Mouse (Mus musculus) hindbrain, postnatal 0 days (tissue): ENCODE measurements around the gene Them7. TPM values are rescaled to one million over a fixed set of nuclear protein-coding genes. Genes with fewer than 3 reads are reported as not detected.

Source experiments
- ATAC-seq: fragments of 200-750 bp; cut with Nextera tagmentation; 2 replicates; pipeline ENCODE4 v1.8.0; 2017; ENCODE audit warnings: mild to moderate bottlenecking, moderate TSS enrichment, moderate library complexity
- DNase-seq: peaks from one replicate; pipeline ENCODE4 v3.0.0-alpha.2; 2015; ENCODE audit warnings: low spot score
- H3K27ac ChIP-seq: fragments of 300-500 bp; sonication (generic); 2 replicates; pipeline ENCODE4 v1.5.1; 2014; ENCODE audit warnings: mild to moderate bottlenecking
- H3K27me3 ChIP-seq: fragments of 300-500 bp; sonication (generic); 2 replicates; pipeline ENCODE4 v1.6.1; 2014; ENCODE audit warnings: low read length, mixed read lengths; ENCODE audit not compliant: insufficient read depth
- H3K36me3 ChIP-seq: fragments of 300-500 bp; sonication (generic); 2 replicates; pipeline ENCODE4 v1.6.1; 2014; ENCODE audit warnings: low read length, mixed read lengths; ENCODE audit not compliant: insufficient read depth
- H3K4me1 ChIP-seq: fragments of 300-500 bp; sonication (generic); 2 replicates; pipeline ENCODE4 v1.6.1; 2014; ENCODE audit warnings: antibody characterized with exemption, low read length, mixed read lengths; ENCODE audit not compliant: insufficient read depth
- H3K4me2 ChIP-seq: fragments of 300-500 bp; sonication (generic); 2 replicates; pipeline ENCODE4 v1.6.1; 2014; ENCODE audit warnings: low read depth, mild to moderate bottlenecking, low read length, moderate library complexity, mixed read lengths
- H3K4me3 ChIP-seq: fragments of 300-500 bp; sonication (generic); 2 replicates; pipeline ENCODE4 v1.5.1; 2014; ENCODE audit warnings: low read length
- H3K9ac ChIP-seq: fragments of 300-500 bp; sonication (generic); replicated peaks from 2 replicates; pipeline ENCODE4 v1.6.1; 2014; ENCODE audit warnings: mild to moderate bottlenecking, low read length, moderate library complexity, mixed read lengths
- H3K9me3 ChIP-seq: fragments of 300-500 bp; sonication (generic); 2 replicates; pipeline ENCODE4 v1.6.1; 2016; ENCODE audit warnings: low read length, mixed read lengths
- CTCF ChIP-seq: IDR thresholded peaks from 2 replicates; pipeline ENCODE4 v1.5.1; 2016; ENCODE audit warnings: antibody characterized with exemption, control low read depth, low read depth
- WGBS: fragments of 180-500 bp; shearing (Covaris S2); extraction: QIAGEN DNeasy Blood & Tissue Kit; methylation state at CpG from one replicate; pipeline ENCODE4 v1.1.7; 2014; 5-methylcytosine and 5-hydroxymethylcytosine counted together
- polyA plus RNA-seq: library from polyadenylated mRNA; unstranded; fragments of >200 nt; fragmentation: Nextera tagmentation; extraction: Ambion mirVana; gene quantifications from 2 replicates; pipeline ENCODE4 v1.2.1, GENCODE M21; 2015
- total RNA-seq: library from RNA; depleted of rRNA; stranded (reverse); fragments of >200 nt; gene quantifications from 2 replicates; pipeline ENCODE4 v1.2.3, GENCODE M21; 2014

The Them7 gene
- total and polyA plus RNA-seq, 2 experiments from 2014 or later = 0.15 TPM; not detected in 1

DNA sequence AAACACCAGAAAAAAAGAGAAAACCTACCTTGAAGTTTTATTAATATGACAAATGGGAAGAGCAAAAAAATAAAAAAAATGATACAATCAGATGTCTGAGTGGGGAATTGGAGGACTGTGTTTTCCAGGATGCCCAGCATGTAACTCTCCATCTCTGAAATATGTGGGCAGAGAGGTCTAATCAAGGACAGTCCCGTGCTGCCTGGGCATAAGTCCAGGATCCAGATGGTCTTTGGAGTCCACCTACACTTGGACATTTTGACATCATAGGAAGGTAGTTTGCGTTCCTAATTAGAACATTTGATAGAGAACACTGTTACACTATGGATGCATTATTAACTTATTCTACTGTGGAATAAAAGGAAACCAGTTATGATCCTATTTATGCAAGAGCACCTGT, 33.3 kb downstream of the Them7 start:
- no peak for TF ChIP-seq CTCF
- Histone ChIP-seq H3K4me3 (no peak overlapping the region), H3K36me3 (no peaks in the 10 kb centered on the region), H3K9me3 (no peaks in the 10 kb centered on the region), H3K4me2 (no peak overlapping the region), H3K27ac (no peak overlapping the region), H3K4me1 (no peaks in the 10 kb centered on the region), H3K27me3 (no peaks in the 10 kb centered on the region), H3K9ac (no peak overlapping the region)
- WGBS = 47% methylated on average over 2 of the region's 2 CpGs
- DNase-seq (peak; percentile 32), ATAC-seq (no peak)

DNA sequence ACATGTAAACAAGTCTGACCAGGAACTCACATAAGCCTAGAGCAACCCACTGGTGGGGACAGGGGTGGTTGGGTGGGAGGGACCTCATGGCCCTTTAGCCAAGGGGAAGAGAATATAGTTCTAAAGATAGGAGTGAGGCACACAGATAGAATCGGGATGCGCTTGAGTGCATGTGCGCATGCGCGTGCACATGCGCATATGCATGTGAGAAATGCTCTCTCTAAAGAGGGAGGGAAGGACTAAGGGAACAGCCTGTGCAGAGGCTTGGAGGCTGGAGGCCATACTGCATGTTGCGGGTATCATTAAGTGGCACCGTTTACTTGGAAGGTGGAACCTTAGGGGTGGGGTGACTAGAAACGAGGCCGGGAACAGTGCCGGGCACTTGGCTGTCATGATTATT, 37.2 kb downstream of the Them7 start:
- Histone ChIP-seq H3K4me3 (no peak overlapping the region), H3K4me2 (no peak overlapping the region), H3K36me3 (no peaks in the 10 kb centered on the region), H3K9ac (no peak overlapping the region), H3K9me3 (no peaks in the 10 kb centered on the region), H3K27me3 (no peaks in the 10 kb centered on the region), H3K4me1 (no peaks in the 10 kb centered on the region), H3K27ac (no peak overlapping the region)
- TF ChIP-seq CTCF = no peak
- whole genome bisulfite sequencing = 90% methylated on average over 11 of the region's 11 CpGs
- ATAC-seq (no peak), DNase-seq (no peak)

- Histone ChIP-seq H3K27ac (no peak overlapping the region), H3K27me3 (no peaks in the 10 kb centered on the region), H3K4me1 (no peaks in the 10 kb centered on the region), H3K9me3 (no peaks in the 10 kb centered on the region), H3K4me3 (no peak overlapping the region), H3K9ac (no peak overlapping the region), H3K36me3 (no peaks in the 10 kb centered on the region), H3K4me2 (no peak overlapping the region)
- TF ChIP-seq CTCF = no peak
- ATAC-seq (no peak), DNase-seq (no peak)
- WGBS = 19% methylated on average over 2 of the region's 2 CpGs
Observed at GRCm38 (mm10) chr2:105263219-105263618, 39.1 kb downstream of the Them7 start.

- peak; percentile 89 for DNase-seq
- Histone ChIP-seq H3K27me3 (no peaks in the 10 kb centered on the region), H3K4me3 (no peak overlapping the region), H3K9me3 (no peaks in the 10 kb centered on the region), H3K27ac (peak overlapping the region; percentile 73), H3K4me2 (peak overlapping the region; percentile 10; the same call in 1 of the 2 replicates), H3K36me3 (no peaks in the 10 kb centered on the region), H3K4me1 (peaks cover 4% of the 10 kb centered on the region; the same call in 1 of the 2 replicates), H3K9ac (no peak overlapping the region)
- TF ChIP-seq CTCF = no peak
- WGBS = 21% methylated on average over 6 of the region's 6 CpGs
- ATAC-seq = peak; percentile 94
Observed at GRCm38 (mm10) chr2:105282407-105283077, 58.4 kb downstream of the Them7 start.

DNA sequence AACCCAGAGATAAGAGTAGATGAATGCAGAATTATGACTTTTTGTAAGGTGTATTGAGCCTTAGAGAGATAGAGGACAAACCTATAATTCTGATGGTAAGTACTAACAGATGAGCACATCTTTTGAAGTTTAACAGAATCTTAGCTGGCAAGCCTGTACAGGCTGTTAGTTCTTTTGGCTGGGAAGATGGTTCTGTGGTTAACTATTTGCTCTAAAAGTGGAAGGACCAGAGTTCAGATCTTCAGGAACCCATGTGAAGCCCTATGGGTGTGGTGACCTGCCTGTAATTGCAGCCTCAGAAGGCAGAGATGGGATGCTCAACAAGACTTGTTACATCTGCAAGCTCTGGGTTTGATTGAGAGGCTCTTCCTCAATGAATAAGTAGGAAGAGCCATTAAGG, 59.7 kb downstream of the Them7 start:
- H3K9me3 ChIP-seq = no peaks in the 10 kb centered on the region
- peaks cover 4% of the 10 kb centered on the region; the same call in 1 of the 2 replicates for H3K4me1 ChIP-seq
- H3K4me2 ChIP-seq = no peak overlapping the region
- no peaks in the 10 kb centered on the region for H3K36me3 ChIP-seq
- no peak overlapping the region for H3K9ac ChIP-seq
- no peaks in the 10 kb centered on the region for H3K27me3 ChIP-seq
- H3K27ac ChIP-seq = 0 out of 2 replicates have a peak overlapping the region, but pooled peaks have one; percentile 33
- TF ChIP-seq CTCF = no peak
- DNase-seq (no peak), ATAC-seq (no peak)
- H3K4me3 ChIP-seq = no peak overlapping the region

- H3K4me1 ChIP-seq = peaks cover 4% of the 10 kb centered on the region; the same call in 1 of the 2 replicates
- no peak overlapping the region for H3K4me3 ChIP-seq
- no peaks in the 10 kb centered on the region for H3K36me3 ChIP-seq
- no peak overlapping the region for H3K4me2 ChIP-seq
- ATAC-seq = no peak
- H3K27me3 ChIP-seq = no peaks in the 10 kb centered on the region
- DNase-seq = no peak
- no peak for TF ChIP-seq CTCF
- no peaks in the 10 kb centered on the region for H3K9me3 ChIP-seq
- H3K27ac ChIP-seq = no peak overlapping the region
- 68% methylated on average over 4 of the region's 4 CpGs for WGBS
- no peak overlapping the region for H3K9ac ChIP-seq
Observed at GRCm38 (mm10) chr2:105284855-105285254, 60.7 kb downstream of the Them7 start.

DNA sequence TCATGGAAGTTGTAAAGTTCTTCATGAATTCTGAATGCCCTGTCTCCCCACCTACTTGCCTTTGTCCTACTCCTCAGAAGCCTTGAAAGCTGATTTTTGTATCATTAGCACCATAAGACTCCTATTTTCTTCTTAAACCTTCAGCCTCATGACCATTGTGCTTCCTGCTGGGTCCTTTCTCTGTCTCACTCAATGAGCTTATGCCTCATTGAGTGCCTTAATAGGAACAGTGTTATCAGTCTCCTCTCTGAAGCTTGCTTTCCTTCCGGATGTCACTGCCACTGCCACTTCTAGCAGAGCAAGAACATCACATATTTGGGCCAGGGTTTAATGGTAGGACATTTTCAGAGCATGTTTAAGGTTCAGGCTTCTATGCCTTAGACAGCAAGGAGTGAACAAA, 71.7 kb downstream of the Them7 start:
- no peak for ATAC-seq

More for the DNA sequence above, 71.7 kb downstream of the Them7 start:
- Histone ChIP-seq H3K9me3 (no peaks in the 10 kb centered on the region), H3K27me3 (no peaks in the 10 kb centered on the region), H3K9ac (no peak overlapping the region), H3K4me1 (0 out of 2 replicates have a peak, but pooled peaks cover 3% of the 10 kb centered on the region), H3K4me2 (no peak overlapping the region), H3K27ac (no peak overlapping the region), H3K4me3 (no peak overlapping the region), H3K36me3 (no peaks in the 10 kb centered on the region)
- 38% methylated on average over 1 of the region's 1 CpGs for WGBS
- no peak for TF ChIP-seq CTCF
- DNase-seq = no peak
